Mouse (Mus musculus): ENCODE results near the gene Ltbp4. TPM values are rescaled to one million over a fixed set of nuclear protein-coding genes. Genes with fewer than 3 reads are reported as not detected.

Gene Ltbp4
- polyA plus RNA-seq, 1 experiment, result 54.5 TPM

DNA sequence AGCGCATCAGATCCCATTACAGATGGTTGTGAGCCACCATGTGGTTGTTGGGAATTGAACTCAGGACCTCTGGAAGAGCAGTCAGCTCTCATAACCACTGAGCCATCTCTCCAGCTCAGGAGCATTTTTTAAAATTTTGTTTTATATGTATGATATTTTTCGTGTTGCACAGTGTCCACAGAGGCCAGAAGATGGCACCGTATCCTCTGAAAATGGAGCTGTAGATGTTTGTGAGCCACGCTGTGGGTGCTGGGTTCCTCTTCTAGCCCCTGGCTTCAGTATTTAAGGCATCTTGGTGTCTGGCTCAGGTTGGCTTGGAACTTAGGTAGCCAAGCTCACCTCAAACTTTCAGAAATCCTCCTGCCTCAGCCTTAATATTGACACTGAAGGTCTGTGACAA lies 41.0 kb downstream of the Ltbp4 start:
- no peak for TF ChIP-seq CTCF (IDR thresholded peaks at IDR 0.05; ENCODE audit: extremely low read depth, insufficient read depth, low read length)
- no peak for TF ChIP-seq POLR2A (IDR thresholded peaks at IDR 0.05; ENCODE audit: extremely low read depth, insufficient read depth, low read length)
- no peak overlapping the region for H3K4me3 ChIP-seq (ENCODE audit: insufficient read depth, low read length)
- no peaks in the 10 kb centered on the region for H3K4me1 ChIP-seq (ENCODE audit: control insufficient read depth, insufficient read depth, low read length)
- no peak overlapping the region for H3K27ac ChIP-seq (ENCODE audit: insufficient read depth, low read length)

DNA sequence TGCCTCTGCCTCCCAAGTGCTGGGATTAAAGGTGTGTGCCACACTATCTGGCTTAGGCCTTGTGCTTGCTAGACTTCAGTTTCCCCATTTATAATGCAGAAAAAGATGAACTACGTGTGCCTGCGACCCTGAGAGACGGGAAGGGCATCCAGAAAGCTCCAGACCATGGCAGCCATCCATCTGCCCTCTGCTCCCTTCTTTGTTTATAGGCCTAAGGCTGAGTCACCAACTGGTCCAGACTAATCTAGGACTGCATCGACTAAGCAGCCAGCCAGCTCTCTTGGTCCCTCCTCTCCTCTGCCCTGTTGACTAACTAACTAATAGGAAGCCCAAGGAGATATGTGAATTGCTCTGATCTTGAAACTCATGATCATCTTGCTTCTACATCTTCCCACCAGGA lies 41.5 kb downstream of the Ltbp4 start:
- H3K4me3 ChIP-seq (ENCODE audit: insufficient read depth, low read length), result no peak overlapping the region
- no peak overlapping the region for H3K27ac ChIP-seq (ENCODE audit: insufficient read depth, low read length)
- no peaks in the 10 kb centered on the region for H3K4me1 ChIP-seq (ENCODE audit: control insufficient read depth, insufficient read depth, low read length)
- TF ChIP-seq POLR2A (IDR thresholded peaks at IDR 0.05; ENCODE audit: extremely low read depth, insufficient read depth, low read length) (no peak), CTCF (IDR thresholded peaks at IDR 0.05; ENCODE audit: extremely low read depth, insufficient read depth, low read length) (no peak)

DNA sequence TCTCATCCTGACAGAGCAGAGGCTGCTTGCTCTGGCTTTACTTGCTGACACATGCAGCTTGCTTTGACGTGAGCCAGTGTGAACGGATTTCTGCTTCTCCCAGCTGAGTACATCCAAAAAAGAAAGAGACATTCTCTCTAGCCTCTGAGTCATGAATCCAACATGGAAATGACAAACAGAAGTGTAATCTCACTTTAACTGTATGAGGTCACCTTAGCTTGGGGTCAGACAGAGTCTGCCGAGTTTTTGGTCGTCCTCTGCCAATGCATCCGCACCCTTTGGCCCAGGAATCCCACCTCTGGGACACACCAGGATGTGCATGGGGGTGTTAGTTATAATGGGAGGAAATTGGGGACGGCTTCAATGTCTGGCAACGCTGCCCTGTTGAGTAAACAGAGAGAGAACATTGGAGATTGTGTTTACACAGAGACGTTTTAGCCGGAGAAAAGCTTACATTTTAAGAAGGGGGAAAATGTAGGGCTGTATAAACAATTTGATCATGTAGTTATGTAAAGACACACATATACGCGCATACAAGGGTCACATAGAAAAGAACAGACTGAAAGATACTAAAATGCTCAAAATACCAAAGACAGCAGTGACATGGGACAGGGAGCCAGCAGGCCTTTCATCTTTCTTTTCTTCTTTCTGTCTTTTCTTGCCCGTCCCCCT lies 45.6 kb downstream of the Ltbp4 start:
- TF ChIP-seq CTCF (IDR thresholded peaks at IDR 0.05; ENCODE audit: extremely low read depth, insufficient read depth, low read length) (no peak), POLR2A (IDR thresholded peaks at IDR 0.05; ENCODE audit: extremely low read depth, insufficient read depth, low read length) (no peak)
- Histone ChIP-seq H3K4me3 (ENCODE audit: insufficient read depth, low read length) (no peak overlapping the region), H3K27ac (ENCODE audit: insufficient read depth, low read length) (no peak overlapping the region), H3K4me1 (ENCODE audit: control insufficient read depth, insufficient read depth, low read length) (no peaks in the 10 kb centered on the region)

DNA sequence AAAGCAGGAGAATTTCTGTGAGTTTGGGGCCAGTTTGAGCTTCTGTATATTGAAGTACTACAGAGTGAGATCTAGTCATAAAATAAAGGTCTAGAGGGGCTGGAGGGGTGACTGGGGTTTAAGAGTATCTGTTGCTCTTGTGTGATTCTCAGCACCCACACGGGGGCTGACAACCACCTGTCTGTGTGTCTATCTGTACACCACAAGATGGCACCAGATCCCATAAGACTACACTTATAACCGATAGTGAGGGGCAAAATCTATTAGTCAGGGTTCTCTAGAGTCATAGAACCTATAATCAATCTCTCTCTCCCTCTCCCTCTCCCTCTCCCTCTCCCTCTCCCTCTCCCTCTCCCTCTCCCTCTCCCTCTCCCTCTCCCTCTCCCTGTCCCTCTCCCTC lies 46.9 kb downstream of the Ltbp4 start:
- TF ChIP-seq POLR2A (IDR thresholded peaks at IDR 0.05; ENCODE audit: extremely low read depth, insufficient read depth, low read length) (no peak), CTCF (IDR thresholded peaks at IDR 0.05; ENCODE audit: extremely low read depth, insufficient read depth, low read length) (no peak)
- Histone ChIP-seq H3K27ac (ENCODE audit: insufficient read depth, low read length) (no peak overlapping the region), H3K4me1 (ENCODE audit: control insufficient read depth, insufficient read depth, low read length) (no peaks in the 10 kb centered on the region), H3K4me3 (ENCODE audit: insufficient read depth, low read length) (no peak overlapping the region)

DNA sequence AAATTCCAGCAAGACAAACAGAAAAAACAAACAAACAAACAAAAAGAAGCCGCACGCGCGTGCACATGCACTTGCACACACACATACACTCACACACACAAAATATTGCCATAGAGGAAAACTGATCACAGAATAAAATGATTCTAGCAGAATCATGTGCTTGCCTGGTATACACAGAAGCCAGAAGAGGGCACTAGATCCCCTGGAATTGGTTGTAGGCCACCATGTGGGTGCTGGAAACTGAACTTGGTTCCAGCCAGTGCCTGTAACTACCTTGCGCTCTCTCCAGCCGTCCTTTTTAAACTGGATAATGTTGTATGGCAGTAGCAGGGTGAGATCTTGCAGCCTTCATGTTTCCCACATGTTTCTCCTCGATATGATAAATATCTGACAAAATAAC lies 48.8 kb downstream of the Ltbp4 start:
- TF ChIP-seq POLR2A (IDR thresholded peaks at IDR 0.05; ENCODE audit: extremely low read depth, insufficient read depth, low read length) (no peak), CTCF (IDR thresholded peaks at IDR 0.05; ENCODE audit: extremely low read depth, insufficient read depth, low read length) (no peak)
- H3K4me3 ChIP-seq (ENCODE audit: insufficient read depth, low read length), result no peak overlapping the region
- no peaks in the 10 kb centered on the region for H3K4me1 ChIP-seq (ENCODE audit: control insufficient read depth, insufficient read depth, low read length)
- H3K27ac ChIP-seq (ENCODE audit: insufficient read depth, low read length), result no peak overlapping the region

DNA sequence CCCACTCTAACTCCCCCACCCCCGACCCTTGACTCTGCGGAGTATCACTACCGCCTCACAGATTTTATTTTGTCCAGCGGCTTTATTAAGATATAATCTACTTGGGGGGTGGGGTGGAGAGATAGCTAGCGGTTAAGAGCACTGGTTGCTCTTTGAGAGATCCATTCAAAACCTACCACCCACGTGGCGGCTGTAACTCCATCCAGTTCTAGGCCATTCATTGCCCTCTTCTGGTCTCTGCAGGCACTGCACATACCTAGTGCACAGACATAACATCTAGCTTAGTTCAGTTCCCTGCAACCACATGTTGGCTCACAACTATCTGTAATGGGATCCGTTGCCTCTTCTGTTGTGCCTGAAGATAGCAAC lies 51.8 kb downstream of the Ltbp4 start:
- Histone ChIP-seq H3K27ac (ENCODE audit: insufficient read depth, low read length) (no peak overlapping the region), H3K4me1 (ENCODE audit: control insufficient read depth, insufficient read depth, low read length) (no peaks in the 10 kb centered on the region), H3K4me3 (ENCODE audit: insufficient read depth, low read length) (no peak overlapping the region)
- TF ChIP-seq POLR2A (IDR thresholded peaks at IDR 0.05; ENCODE audit: extremely low read depth, insufficient read depth, low read length) (no peak), CTCF (IDR thresholded peaks at IDR 0.05; ENCODE audit: extremely low read depth, insufficient read depth, low read length) (peak; percentile 63)

DNA sequence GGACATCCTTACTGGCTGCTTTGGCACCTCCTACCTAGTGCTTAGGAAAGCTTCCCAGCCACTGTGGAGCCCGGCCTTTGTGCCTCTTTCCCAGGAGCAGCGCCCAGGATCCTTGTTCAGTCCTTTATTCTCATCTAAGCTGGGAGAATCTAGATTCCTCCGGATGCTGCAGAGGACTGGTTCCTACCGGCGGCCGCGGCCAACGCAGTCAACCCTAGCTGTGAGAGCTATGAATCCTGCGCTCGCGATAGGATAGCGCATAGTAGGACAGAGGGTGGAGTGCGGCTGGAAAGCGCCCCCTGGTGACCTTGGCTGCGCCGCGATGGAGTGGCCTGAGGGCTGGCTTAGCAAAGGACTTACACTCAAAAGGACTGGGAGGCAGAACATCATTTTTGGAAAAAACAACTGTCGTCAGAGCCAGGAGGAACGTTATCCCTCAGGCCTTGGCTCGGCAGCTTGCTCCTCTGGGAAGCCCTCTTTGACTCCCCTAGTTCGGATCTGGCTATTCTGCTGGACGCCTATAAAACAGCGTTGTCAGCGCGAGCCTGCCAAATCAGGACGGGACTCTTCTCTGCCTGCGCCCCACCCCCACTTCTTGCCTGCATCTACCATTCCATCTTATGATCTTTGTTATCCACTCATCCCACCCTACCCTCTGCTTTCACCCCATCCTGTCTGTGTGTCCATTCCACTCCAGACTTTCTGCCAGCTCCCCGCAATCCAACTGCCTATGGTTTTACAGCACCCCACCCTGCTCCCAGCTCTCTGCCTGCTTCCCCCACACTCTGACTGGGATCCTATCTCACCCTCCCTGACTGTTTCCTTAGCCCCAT lies 52.4 kb downstream of the Ltbp4 start:
- no peak overlapping the region for H3K27ac ChIP-seq (ENCODE audit: insufficient read depth, low read length)

DNA sequence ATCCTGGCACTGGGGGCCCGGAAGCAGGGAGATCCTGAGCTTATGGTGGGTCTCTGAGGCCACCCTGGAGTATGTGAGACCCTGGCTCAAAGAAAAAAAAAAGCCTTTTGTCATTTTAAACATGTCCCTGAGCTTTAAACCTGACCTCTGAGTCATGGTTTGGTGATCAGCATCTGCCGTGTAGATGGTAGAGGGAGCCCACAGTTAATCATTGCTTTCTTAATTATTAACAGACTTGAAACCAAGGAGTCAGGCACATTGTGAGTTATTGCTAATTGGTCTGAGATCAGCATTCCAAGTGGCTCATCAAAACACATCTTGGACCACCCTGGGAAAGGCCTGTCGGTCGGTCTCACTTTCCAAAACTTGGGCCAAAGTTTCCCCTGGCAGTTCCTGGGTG lies 55.3 kb downstream of the Ltbp4 start:
- no peak overlapping the region for H3K4me3 ChIP-seq (ENCODE audit: insufficient read depth, low read length)
- H3K4me1 ChIP-seq (ENCODE audit: control insufficient read depth, insufficient read depth, low read length), result no peaks in the 10 kb centered on the region
- no peak overlapping the region for H3K27ac ChIP-seq (ENCODE audit: insufficient read depth, low read length)
- TF ChIP-seq CTCF (IDR thresholded peaks at IDR 0.05; ENCODE audit: extremely low read depth, insufficient read depth, low read length) (no peak), POLR2A (IDR thresholded peaks at IDR 0.05; ENCODE audit: extremely low read depth, insufficient read depth, low read length) (no peak)

More for the DNA sequence above, 52.4 kb downstream of the Ltbp4 start:
- TF ChIP-seq POLR2A (IDR thresholded peaks at IDR 0.05; ENCODE audit: extremely low read depth, insufficient read depth, low read length) (no peak), CTCF (IDR thresholded peaks at IDR 0.05; ENCODE audit: extremely low read depth, insufficient read depth, low read length) (no peak)
- Histone ChIP-seq H3K4me1 (ENCODE audit: control insufficient read depth, insufficient read depth, low read length) (no peaks in the 10 kb centered on the region), H3K4me3 (ENCODE audit: insufficient read depth, low read length) (no peak overlapping the region)

DNA sequence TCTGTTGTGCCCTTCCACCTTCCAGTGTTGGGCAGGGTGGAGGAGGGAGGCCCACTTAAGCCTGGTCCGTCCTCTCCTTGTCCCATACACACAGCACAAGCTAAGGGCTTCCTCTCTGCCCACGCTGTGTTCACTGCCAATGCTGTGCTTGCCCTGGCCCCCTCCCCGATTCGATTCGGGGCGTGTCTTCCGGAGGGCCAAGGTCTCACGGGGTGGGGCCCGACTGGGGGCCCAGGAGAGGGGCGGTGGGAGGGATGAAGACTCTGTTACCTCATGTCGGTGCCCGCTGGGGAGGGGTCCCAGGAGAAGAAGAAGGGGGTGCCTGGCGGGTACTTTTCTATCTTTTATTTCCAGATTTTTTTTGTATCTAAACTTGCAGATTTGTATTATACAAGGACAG lies 55.8 kb downstream of the Ltbp4 start:
- H3K27ac ChIP-seq (ENCODE audit: insufficient read depth, low read length), result no peak overlapping the region
- H3K4me3 ChIP-seq (ENCODE audit: insufficient read depth, low read length), result no peak overlapping the region
- no peak for TF ChIP-seq CTCF (IDR thresholded peaks at IDR 0.05; ENCODE audit: extremely low read depth, insufficient read depth, low read length)
- no peak for TF ChIP-seq POLR2A (IDR thresholded peaks at IDR 0.05; ENCODE audit: extremely low read depth, insufficient read depth, low read length)

DNA sequence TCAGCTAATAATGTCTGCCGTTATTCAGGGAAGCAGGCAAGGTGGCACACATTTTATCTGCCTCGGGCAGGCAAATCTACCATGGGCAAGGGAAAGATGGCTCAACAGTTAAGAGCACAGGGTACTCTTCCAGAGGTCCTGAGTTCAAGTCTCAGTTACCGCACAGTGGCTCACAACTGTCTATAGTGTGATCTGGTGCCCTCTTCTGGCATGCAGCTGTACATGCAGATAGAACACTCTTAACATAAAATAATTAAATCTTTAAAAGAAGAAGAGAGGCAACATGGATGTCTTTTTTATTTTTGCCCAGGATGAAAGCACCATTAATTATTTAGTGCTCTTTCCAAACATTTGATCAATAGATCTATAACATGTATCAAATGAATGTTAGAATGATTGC lies 60.3 kb downstream of the Ltbp4 start:
- peak; percentile 46 for TF ChIP-seq CTCF (IDR thresholded peaks at IDR 0.05; ENCODE audit: extremely low read depth, insufficient read depth, low read length)
- TF ChIP-seq POLR2A (IDR thresholded peaks at IDR 0.05; ENCODE audit: extremely low read depth, insufficient read depth, low read length), result no peak
- H3K27ac ChIP-seq (ENCODE audit: insufficient read depth, low read length), result no peak overlapping the region

More for the DNA sequence above, 55.8 kb downstream of the Ltbp4 start:
- no peaks in the 10 kb centered on the region for H3K4me1 ChIP-seq (ENCODE audit: control insufficient read depth, insufficient read depth, low read length)

More for the DNA sequence above, 60.3 kb downstream of the Ltbp4 start:
- no peaks in the 10 kb centered on the region for H3K4me1 ChIP-seq (ENCODE audit: control insufficient read depth, insufficient read depth, low read length)
- no peak overlapping the region for H3K4me3 ChIP-seq (ENCODE audit: insufficient read depth, low read length)
